Mouse (Mus musculus) limb, embryonic 14.5 days (tissue): Measurements from ENCODE around the gene Gm20388. TPM values are rescaled to one million over a fixed set of nuclear protein-coding genes. Genes with fewer than 3 reads are reported as not detected.

Experiments
- ATAC-seq: fragments of 200-750 bp; cut with Nextera tagmentation; 2 replicates; pipeline ENCODE4 v1.8.0; 2017; ENCODE audit warnings: low read depth, moderate number of reproducible peaks, moderate TSS enrichment; ENCODE audit not compliant: low FRiP score
- DNase-seq: peaks from one replicate; pipeline ENCODE4 v3.0.0-alpha.2; 2015; ENCODE audit warnings: low spot score
- H3K27ac ChIP-seq: fragments of 300-500 bp; sonication (generic); replicated peaks from 2 replicates; pipeline ENCODE4 v1.5.1; 2014; ENCODE audit warnings: low read depth, mild to moderate bottlenecking, low read length, moderate library complexity, mixed read lengths
- H3K27me3 ChIP-seq: fragments of 300-500 bp; sonication (generic); 2 replicates; pipeline ENCODE4 v1.6.1; 2014; ENCODE audit warnings: low read length, mixed read lengths; ENCODE audit not compliant: control insufficient read depth, insufficient read depth
- H3K36me3 ChIP-seq: fragments of 300-500 bp; sonication (generic); 2 replicates; pipeline ENCODE4 v1.6.1; 2014; ENCODE audit warnings: mild to moderate bottlenecking, low read length, moderate library complexity, mixed read lengths; ENCODE audit not compliant: control insufficient read depth, insufficient read depth
- H3K4me1 ChIP-seq: fragments of 300-500 bp; sonication (generic); 2 replicates; pipeline ENCODE4 v1.6.1; 2014; ENCODE audit warnings: antibody characterized with exemption, low read length, mixed read lengths; ENCODE audit not compliant: control insufficient read depth, insufficient read depth
- H3K4me2 ChIP-seq: fragments of 300-500 bp; sonication (generic); replicated peaks from 2 replicates; pipeline ENCODE4 v1.6.1; 2014; ENCODE audit warnings: low read depth, mild to moderate bottlenecking, low read length, moderate library complexity; ENCODE audit not compliant: severe bottlenecking
- H3K4me3 ChIP-seq: fragments of 300-500 bp; sonication (generic); replicated peaks from 2 replicates; pipeline ENCODE4 v1.5.1; 2014; ENCODE audit warnings: low read length
- H3K9ac ChIP-seq: fragments of 300-500 bp; sonication (generic); 2 replicates; pipeline ENCODE4 v1.6.1; 2014; ENCODE audit warnings: mild to moderate bottlenecking, low read depth, low read length, moderate library complexity; ENCODE audit not compliant: severe bottlenecking
- H3K9me3 ChIP-seq: fragments of 300-500 bp; sonication (generic); 2 replicates; pipeline ENCODE4 v1.6.1; 2016; ENCODE audit warnings: low read length; ENCODE audit not compliant: control insufficient read depth
- POLR2A ChIP-seq: fragments of 200-500 bp; IDR thresholded peaks from 2 replicates; pipeline ENCODE4 v1.8.0; 2012; ENCODE audit warnings: inconsistent platforms, mild to moderate bottlenecking, moderate library complexity, borderline replicate concordance; ENCODE audit not compliant: insufficient read depth, insufficient read length; ENCODE audit errors: extremely low read depth
- WGBS: fragments of 180-500 bp; shearing (Covaris S2); extraction: QIAGEN DNeasy Blood & Tissue Kit; methylation state at CpG from one replicate; pipeline ENCODE4 v1.1.7; 2014; 5-methylcytosine and 5-hydroxymethylcytosine counted together
- polyA plus RNA-seq, 2 experiments: library from polyadenylated mRNA; depleted of rRNA in 1 of 2; stranded (reverse) in 1 of 2; unstranded in 1 of 2; fragments of >200 nt; fragmentation: Nextera tagmentation in 1 of 2; extraction: Ambion mirVana in 1 of 2; gene quantifications; 2 replicates each; pipeline versions ENCODE4 v1.2.1 to v1.2.3; 2012 to 2014

Gm20388 gene
- polyA plus RNA-seq, 2 experiments: 1.9 to 49.9 TPM

DNA sequence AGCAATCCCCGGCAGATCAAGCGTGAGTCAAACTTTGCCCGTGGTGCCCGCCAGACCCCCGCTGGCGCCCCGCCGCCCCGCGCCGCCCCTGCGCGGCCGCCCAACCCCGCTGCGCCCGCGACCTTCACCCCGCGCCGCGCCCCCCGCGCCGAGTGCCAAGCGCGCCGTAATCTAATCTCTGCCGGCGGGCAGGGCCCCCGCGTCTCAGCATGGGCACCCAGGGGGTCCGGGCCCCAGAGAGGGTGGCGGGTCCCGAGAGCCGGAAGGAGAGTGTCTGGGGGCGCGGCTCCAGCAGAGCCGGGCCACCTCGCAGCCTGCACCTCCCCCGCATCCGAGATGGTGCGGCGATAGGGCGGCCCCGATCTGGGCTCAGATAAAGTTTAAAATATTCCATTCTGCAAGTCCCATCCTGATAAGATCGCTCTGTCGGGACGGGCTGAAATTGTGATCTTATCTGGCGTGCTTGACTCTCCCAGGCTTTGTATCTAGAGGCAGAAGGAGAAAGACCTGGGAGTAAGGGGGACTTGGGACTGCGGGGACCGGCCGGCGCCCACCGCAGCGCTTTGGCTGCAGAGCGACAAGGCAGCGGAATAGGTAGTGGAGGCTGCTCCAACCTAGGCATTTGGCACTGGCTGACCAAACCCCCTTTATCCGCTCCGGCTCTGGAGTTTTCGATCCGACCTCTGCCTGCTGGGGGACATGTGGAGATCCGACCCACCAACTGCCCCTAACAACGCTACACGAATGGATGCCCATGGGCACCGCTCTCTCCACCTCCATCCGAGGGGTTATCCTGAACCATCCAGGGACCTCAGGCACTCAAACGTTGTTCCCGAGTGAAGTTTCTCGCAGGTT, 2372.1 kb downstream of the Gm20388 start:
- H3K9me3 ChIP-seq: no peaks in the 10 kb centered on the region
- no peaks in the 10 kb centered on the region for H3K36me3 ChIP-seq
- WGBS: under 1% methylated on average over 35 of the region's 70 CpGs
- H3K4me3 ChIP-seq: peak overlapping the region; percentile 56
- H3K9ac ChIP-seq: peak overlapping the region; percentile 64
- DNase-seq (no peak), ATAC-seq (no peak)
- H3K4me1 ChIP-seq: peaks cover 30% of the 10 kb centered on the region
- no peak for TF ChIP-seq POLR2A
- H3K27ac ChIP-seq: no peak overlapping the region
- peaks cover 36% of the 10 kb centered on the region for H3K27me3 ChIP-seq
- H3K4me2 ChIP-seq: peak overlapping the region; percentile 98

DNA sequence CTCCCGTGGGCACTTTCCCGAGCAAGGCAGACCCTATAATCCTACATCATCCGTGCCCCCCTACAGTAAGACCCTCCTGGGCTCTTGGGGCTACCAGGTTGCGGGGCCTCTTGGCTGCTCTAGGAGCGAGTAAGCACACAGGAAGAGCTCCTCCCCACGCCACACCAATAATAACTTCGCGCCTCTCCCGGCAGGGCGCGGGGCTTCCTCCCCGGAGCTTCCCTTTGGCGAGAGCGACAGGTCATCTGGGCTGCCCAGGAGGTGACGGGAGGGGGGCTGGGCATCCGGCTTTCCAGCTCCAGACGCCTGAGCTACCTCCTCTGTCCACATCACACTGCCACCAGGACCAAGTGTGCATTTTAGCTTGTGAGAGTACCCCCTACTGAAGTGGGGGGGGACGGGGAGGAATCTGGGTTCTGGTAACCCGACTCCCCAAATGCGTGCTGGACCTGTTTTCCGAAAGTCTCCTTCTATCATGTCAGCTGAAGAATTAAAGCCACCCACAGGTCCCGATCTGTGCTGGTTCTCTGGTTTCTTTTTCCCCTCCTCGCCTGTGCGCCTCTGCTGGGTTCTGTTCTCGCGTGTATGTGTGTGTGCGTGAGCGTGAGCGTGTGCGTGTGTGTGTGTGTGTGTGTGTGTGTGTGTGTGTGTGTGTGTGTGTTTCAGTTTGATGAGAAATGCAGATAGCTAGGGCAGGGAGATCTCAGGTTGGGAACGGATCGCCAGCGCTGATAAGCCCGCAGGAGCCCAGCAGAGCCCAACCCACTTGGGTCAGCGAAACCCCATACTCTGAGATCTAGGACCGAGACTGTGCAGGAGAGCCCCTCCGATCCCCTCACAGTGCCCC, 2372.9 kb downstream of the Gm20388 start:
- H3K4me1 ChIP-seq: peaks cover 30% of the 10 kb centered on the region
- no peak for TF ChIP-seq POLR2A
- peak overlapping the region; percentile 98 for H3K4me2 ChIP-seq
- H3K9me3 ChIP-seq: no peaks in the 10 kb centered on the region
- no peak overlapping the region for H3K27ac ChIP-seq
- peak overlapping the region; percentile 64 for H3K9ac ChIP-seq
- H3K27me3 ChIP-seq: peaks cover 36% of the 10 kb centered on the region
- peak overlapping the region; percentile 56 for H3K4me3 ChIP-seq
- no peaks in the 10 kb centered on the region for H3K36me3 ChIP-seq
- DNase-seq (peak; percentile 57), ATAC-seq (no peak)
- under 1% methylated on average over 32 of the region's 37 CpGs for WGBS

DNA sequence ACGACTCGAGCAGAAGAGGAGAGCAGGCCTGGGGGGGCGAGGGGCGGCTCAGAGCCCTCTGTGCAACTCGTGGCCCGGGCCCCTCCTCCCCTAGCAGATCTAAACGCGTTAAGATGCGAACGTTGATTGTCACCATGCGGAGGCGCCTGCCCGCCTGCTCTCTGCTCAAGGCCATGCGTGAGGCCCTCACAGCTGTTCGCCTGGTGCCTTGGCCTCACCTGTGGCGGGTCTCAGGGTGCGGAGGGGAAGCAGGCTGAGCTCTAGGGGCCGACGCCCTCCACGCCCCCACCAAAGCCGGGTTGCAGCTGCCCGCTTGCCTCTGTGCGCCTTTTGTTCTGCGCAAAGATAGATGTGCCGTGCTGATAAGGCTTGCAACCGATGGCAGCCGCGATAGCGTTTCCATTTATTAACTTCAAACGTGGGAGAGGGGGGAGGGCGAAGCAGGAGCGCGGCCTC, 2373.6 kb downstream of the Gm20388 start:
- DNase-seq: peak; percentile 43
- H3K27me3 ChIP-seq: peaks cover 36% of the 10 kb centered on the region
- peak overlapping the region; percentile 56 for H3K4me3 ChIP-seq
- TF ChIP-seq POLR2A: no peak
- no peaks in the 10 kb centered on the region for H3K9me3 ChIP-seq
- WGBS: 1% methylated on average over 30 of the region's 33 CpGs
- peak overlapping the region; percentile 98 for H3K4me2 ChIP-seq
- peaks cover 30% of the 10 kb centered on the region for H3K4me1 ChIP-seq
- peak overlapping the region; percentile 47 for H3K9ac ChIP-seq
- ATAC-seq: no peak
- no peak overlapping the region for H3K27ac ChIP-seq
- no peaks in the 10 kb centered on the region for H3K36me3 ChIP-seq

DNA sequence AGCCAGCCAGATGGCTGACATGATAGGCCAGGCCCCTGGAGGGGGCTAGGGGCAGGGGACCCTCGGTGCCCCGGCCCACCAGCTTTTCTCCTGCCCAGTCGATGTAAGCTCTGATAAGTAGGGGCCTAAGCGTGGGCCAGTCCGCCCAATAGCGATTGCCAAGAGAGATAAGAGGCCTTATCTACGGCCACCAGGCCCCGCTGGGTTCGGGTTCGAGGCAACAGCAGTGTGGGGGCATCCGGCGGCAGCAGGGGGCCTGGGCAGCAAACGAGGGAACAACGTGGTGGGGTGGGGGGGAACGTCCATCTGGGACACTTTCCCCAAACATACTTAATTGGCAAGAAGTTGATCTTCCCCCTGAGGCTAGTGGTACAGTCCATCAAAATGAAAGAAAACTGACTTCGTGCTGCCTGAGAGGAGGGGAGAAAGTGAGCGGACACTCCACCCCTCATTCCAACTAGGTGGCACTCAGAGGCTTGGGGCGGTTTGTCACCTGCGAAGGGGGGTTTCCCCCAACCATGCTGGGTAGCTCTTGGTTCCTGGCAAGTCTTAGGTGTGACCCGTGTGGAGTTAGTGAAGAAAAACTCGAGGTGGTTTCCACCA, 2374.1 kb downstream of the Gm20388 start:
- 8% methylated on average over 21 of the region's 21 CpGs for WGBS
- no peak for ATAC-seq
- Histone ChIP-seq H3K9ac (peak overlapping the region; percentile 47), H3K27me3 (peaks cover 36% of the 10 kb centered on the region), H3K36me3 (no peaks in the 10 kb centered on the region), H3K4me2 (peak overlapping the region; percentile 98), H3K27ac (no peak overlapping the region), H3K4me1 (peaks cover 30% of the 10 kb centered on the region), H3K4me3 (peak overlapping the region; percentile 56), H3K9me3 (no peaks in the 10 kb centered on the region)
- no peak for DNase-seq
- TF ChIP-seq POLR2A: no peak

DNA sequence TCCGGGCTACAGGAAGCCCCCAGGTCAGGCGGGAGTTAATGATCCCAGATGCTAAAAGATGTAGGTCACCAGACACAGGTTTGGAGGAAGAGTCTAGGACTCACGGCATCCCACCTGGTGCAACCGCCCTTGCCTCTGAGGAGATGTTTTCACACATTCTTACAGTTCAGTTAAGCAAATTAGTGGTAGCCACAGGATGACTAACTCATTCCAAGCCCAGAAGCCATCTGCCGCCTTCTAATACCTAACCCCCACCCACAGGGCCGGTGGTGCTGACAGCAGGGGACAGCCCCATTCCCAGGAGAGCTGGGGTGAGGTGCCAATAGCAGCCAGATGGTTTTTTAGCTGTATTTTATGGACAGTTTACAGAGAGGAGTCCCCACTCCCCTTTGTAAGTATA, 2375.1 kb downstream of the Gm20388 start:
- H3K9me3 ChIP-seq: no peaks in the 10 kb centered on the region
- peaks cover 36% of the 10 kb centered on the region for H3K27me3 ChIP-seq
- no peak overlapping the region for H3K4me3 ChIP-seq
- WGBS: 38% methylated on average over 6 of the region's 6 CpGs
- H3K36me3 ChIP-seq: no peaks in the 10 kb centered on the region
- no peak overlapping the region for H3K9ac ChIP-seq
- TF ChIP-seq POLR2A: no peak
- no peak overlapping the region for H3K27ac ChIP-seq
- ATAC-seq (no peak), DNase-seq (no peak)
- H3K4me1 ChIP-seq: peaks cover 26% of the 10 kb centered on the region
- H3K4me2 ChIP-seq: no peak overlapping the region
